Mouse (Mus musculus) thymus, adult 2 months (tissue): ENCODE measurements around the gene Fbxl7.

Experiments used
- CTCF ChIP-seq: fragments of 200-500 bp; IDR thresholded peaks from 2 replicates; pipeline ENCODE4 v1.5.1; 2012; ENCODE audit warnings: mild to moderate bottlenecking, control low read depth, low read length, moderate library complexity, borderline replicate concordance; ENCODE audit not compliant: control insufficient read depth, poor library complexity, insufficient read depth; ENCODE audit errors: extremely low read depth
- POLR2A ChIP-seq: fragments of 200-500 bp; IDR thresholded peaks from 2 replicates; pipeline ENCODE4 v1.6.1; 2012; ENCODE audit warnings: mild to moderate bottlenecking, low read length, control low read depth, moderate library complexity; ENCODE audit not compliant: control insufficient read depth, poor library complexity, insufficient read depth; ENCODE audit errors: extremely low read depth

DNA sequence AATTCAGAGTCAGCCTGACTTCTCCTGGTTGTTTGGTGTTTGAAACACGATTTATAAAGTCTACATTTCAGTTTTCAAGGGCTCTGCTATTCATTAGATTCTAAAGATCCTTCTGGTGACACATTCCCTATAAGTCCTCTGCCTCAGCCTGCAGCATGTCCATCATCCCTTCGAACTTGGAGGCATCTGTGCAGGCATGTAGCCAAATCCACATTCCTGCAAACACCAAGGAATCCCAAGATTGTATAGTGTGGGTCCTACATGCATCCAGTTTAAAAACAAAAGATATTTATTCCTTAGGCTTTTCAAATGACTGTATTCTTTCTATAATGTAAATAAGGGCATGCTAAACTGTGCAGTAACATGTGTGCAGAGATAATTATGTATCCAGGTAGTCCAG lies 190.4 kb downstream of the Fbxl7 start:
- TF ChIP-seq CTCF = no peak
- TF ChIP-seq POLR2A = no peak
